Mouse (Mus musculus) CD4-positive, CD25-positive, alpha-beta regulatory T cell, adult 2 months (primary cell): Measurements from ENCODE around the gene Irf2bpl.

Source experiments
- DNase-seq: peaks from one replicate; pipeline ENCODE4 v3.0.0-alpha.2; 2012; ENCODE audit warnings: low read depth, low spot score

Gene Irf2bpl

GRCm38 (mm10) chr12:86884197-86885058 is at the start of gene Irf2bpl:
Gene Irf2bpl, minus strand, starts transcription at chr12:86884798.
- peak; percentile 99 for DNase-seq

- DNase-seq = no peak
Observed at GRCm38 (mm10) chr12:86932575-86932952, 48.0 kb upstream of the Irf2bpl start.

GRCm38 (mm10) chr12:86931919-86932574 is 47.4 kb upstream of the Irf2bpl start:
- no peak for DNase-seq

- DNase-seq = no peak
Observed at GRCm38 (mm10) chr12:86930934-86931729, 46.5 kb upstream of the Irf2bpl start.

GRCm38 (mm10) chr12:86923837-86924236 is 39.2 kb upstream of the Irf2bpl start:
- DNase-seq = peak; percentile 90

- no peak for DNase-seq
Observed at GRCm38 (mm10) chr12:86918983-86919722, 34.6 kb upstream of the Irf2bpl start.

- no peak for DNase-seq
Observed at GRCm38 (mm10) chr12:86918361-86918967, 33.9 kb upstream of the Irf2bpl start.

- DNase-seq = no peak
Observed at GRCm38 (mm10) chr12:86916796-86917573, 32.4 kb upstream of the Irf2bpl start.

- no peak for DNase-seq
Observed at GRCm38 (mm10) chr12:86915617-86916016, 31.0 kb upstream of the Irf2bpl start.

GRCm38 (mm10) chr12:86914756-86915155 is 30.2 kb upstream of the Irf2bpl start:
- peak; percentile 32 for DNase-seq

GRCm38 (mm10) chr12:86914351-86914750 is 29.8 kb upstream of the Irf2bpl start:
- DNase-seq = no peak

GRCm38 (mm10) chr12:86912335-86913093 is 27.9 kb upstream of the Irf2bpl start:
- DNase-seq = no peak

- no peak for DNase-seq
Observed at GRCm38 (mm10) chr12:86911482-86911931, 26.9 kb upstream of the Irf2bpl start.

GRCm38 (mm10) chr12:86906395-86906794 is 21.8 kb upstream of the Irf2bpl start:
- peak; percentile 93 for DNase-seq

- no peak for DNase-seq
Observed at GRCm38 (mm10) chr12:86905876-86906275, 21.3 kb upstream of the Irf2bpl start.

- peak; percentile 73 for DNase-seq
Observed at GRCm38 (mm10) chr12:86905203-86905602, 20.6 kb upstream of the Irf2bpl start.

- no peak for DNase-seq
Observed at GRCm38 (mm10) chr12:86903828-86904806, 19.5 kb upstream of the Irf2bpl start.
